Mouse (Mus musculus): Measurements from ENCODE around the gene Nell2. TPM values are rescaled to one million over a fixed set of nuclear protein-coding genes. Genes with fewer than 3 reads are reported as not detected.

Nell2 gene
- polyA plus RNA-seq, 1 experiment from 2014 or later, result 95.4 TPM

DNA sequence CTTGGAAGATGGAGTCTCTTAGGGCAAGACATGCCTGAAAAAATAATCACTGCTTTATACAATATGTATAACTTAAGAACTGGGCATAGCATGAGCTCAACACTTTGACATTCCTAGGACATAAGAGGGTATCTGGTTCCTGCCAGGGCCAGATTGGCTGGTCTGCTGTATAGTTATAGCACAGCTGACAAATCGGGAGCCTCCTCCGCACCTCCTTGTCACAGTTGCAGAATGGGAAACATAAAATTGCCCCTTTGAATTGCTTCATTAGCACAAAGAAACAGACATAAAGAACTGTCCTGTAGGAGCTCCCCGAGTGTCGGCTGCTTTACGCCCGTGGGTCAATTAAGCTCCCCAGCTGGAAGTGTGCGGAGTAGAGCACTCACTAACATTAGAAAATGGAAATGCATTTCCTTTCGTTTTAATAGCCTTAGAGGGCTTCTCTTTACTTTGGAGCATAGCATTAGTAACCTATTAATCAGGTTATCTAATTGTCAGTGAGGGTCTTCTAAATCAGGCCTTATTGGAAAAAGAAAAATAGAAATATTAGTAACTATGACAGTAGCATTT is 473.2 kb downstream of the Nell2 start:
- Histone ChIP-seq H3K9ac (ENCODE audit: low read depth, low read length) (no peak overlapping the region), H3K27me3 (ENCODE audit: control insufficient read depth, insufficient read depth, low read length) (no peaks in the 10 kb centered on the region), H3K4me1 (replicated peaks; ENCODE audit: control insufficient read depth, insufficient read depth, low read length) (no peaks in the 10 kb centered on the region), H3K9me3 (ENCODE audit: control insufficient read depth, low read length) (no peaks in the 10 kb centered on the region), H3K36me3 (ENCODE audit: control insufficient read depth, insufficient read depth, low read length) (no peaks in the 10 kb centered on the region), H3K4me2 (replicated peaks; ENCODE audit: low read depth, low read length) (no peak overlapping the region), H3K27ac (ENCODE audit: low read depth, low read length) (no peak overlapping the region), H3K4me3 (ENCODE audit: low read depth, low read length) (no peak overlapping the region)
- ATAC-seq (ENCODE audit: low FRiP score) (no peak), DNase-seq (ENCODE audit: low spot score) (no peak)
- WGBS, result 68% methylated on average over 8 of the region's 8 CpGs

DNA sequence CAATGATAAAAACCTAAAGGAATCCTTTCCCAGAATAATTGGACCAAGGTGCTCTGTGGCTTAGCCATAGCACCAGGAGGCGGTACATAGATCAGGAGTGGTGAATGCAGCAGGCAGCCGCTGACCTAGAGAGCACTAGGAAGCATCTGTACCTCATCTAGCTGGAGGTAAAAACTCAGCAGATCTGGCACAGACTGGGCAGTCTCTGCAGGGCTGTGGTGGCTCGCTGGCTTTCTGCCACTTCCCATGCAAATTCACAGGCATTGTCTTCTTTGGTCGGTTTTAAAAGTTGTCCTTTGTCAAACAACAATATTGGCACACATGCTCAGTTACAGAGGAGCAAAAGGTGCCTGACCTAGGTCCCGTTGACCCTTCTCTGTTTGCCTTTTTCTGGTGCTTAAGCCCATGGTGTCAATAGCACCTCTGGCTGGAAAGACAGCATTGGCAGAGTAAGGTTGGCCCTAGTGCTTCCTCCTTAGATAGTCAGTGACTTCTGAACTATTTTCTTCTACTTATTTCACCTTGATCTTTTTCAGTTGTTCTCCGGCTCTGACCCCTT is 479.1 kb downstream of the Nell2 start:
- H3K9ac ChIP-seq (ENCODE audit: low read depth, low read length), result no peak overlapping the region
- no peak overlapping the region for H3K4me3 ChIP-seq (ENCODE audit: low read depth, low read length)
- H3K4me2 ChIP-seq (replicated peaks; ENCODE audit: low read depth, low read length), result no peak overlapping the region
- H3K4me1 ChIP-seq (replicated peaks; ENCODE audit: control insufficient read depth, insufficient read depth, low read length), result no peaks in the 10 kb centered on the region
- H3K27ac ChIP-seq (ENCODE audit: low read depth, low read length), result no peak overlapping the region; the same call in 1 of the 2 replicates
- ATAC-seq (ENCODE audit: low FRiP score) (no peak), DNase-seq (ENCODE audit: low spot score) (no peak)
- H3K27me3 ChIP-seq (ENCODE audit: control insufficient read depth, insufficient read depth, low read length), result no peaks in the 10 kb centered on the region
- no peaks in the 10 kb centered on the region for H3K9me3 ChIP-seq (ENCODE audit: control insufficient read depth, low read length)
- no peaks in the 10 kb centered on the region for H3K36me3 ChIP-seq (ENCODE audit: control insufficient read depth, insufficient read depth, low read length)
- WGBS, result 73% methylated on average over 6 of the region's 6 CpGs

DNA sequence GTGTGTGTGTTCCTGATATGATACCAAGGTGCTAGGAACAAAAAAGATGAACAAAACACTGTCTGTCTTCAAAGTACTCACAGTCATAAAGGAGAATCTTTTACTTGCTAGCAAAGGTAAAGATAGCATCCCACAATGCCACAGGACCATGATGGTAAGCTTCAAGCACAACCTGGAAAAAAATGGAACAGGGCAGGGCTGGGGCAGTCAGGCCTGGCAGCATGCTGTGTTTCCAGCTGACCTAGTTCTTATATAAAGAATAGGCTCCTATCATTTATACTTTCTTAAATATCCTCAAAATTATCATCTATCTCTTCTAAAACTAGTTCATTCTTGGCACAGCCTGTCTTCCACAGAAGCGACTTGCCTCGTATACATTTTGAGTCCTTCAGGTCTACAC is 480.9 kb downstream of the Nell2 start:
- H3K27me3 ChIP-seq (ENCODE audit: control insufficient read depth, insufficient read depth, low read length), result no peaks in the 10 kb centered on the region
- WGBS, result 97% methylated on average over 2 of the region's 2 CpGs
- no peak overlapping the region for H3K9ac ChIP-seq (ENCODE audit: low read depth, low read length)
- no peak overlapping the region for H3K4me3 ChIP-seq (ENCODE audit: low read depth, low read length)
- no peak overlapping the region for H3K4me2 ChIP-seq (replicated peaks; ENCODE audit: low read depth, low read length)
- no peaks in the 10 kb centered on the region for H3K9me3 ChIP-seq (ENCODE audit: control insufficient read depth, low read length)
- no peak for ATAC-seq (ENCODE audit: low FRiP score)
- DNase-seq (ENCODE audit: low spot score), result no peak
- no peak overlapping the region for H3K27ac ChIP-seq (ENCODE audit: low read depth, low read length)
- no peaks in the 10 kb centered on the region for H3K36me3 ChIP-seq (ENCODE audit: control insufficient read depth, insufficient read depth, low read length)
- H3K4me1 ChIP-seq (replicated peaks; ENCODE audit: control insufficient read depth, insufficient read depth, low read length), result no peaks in the 10 kb centered on the region

GRCm38 (mm10) chr15:95044011-95044410 is 484.3 kb downstream of the Nell2 start:
- DNase-seq (ENCODE audit: low spot score), result no peak
- no peak for ATAC-seq (ENCODE audit: low FRiP score)
- Histone ChIP-seq H3K27me3 (ENCODE audit: control insufficient read depth, insufficient read depth, low read length) (no peaks in the 10 kb centered on the region), H3K27ac (ENCODE audit: low read depth, low read length) (no peak overlapping the region), H3K4me3 (ENCODE audit: low read depth, low read length) (no peak overlapping the region), H3K4me1 (replicated peaks; ENCODE audit: control insufficient read depth, insufficient read depth, low read length) (no peaks in the 10 kb centered on the region), H3K9ac (ENCODE audit: low read depth, low read length) (no peak overlapping the region), H3K4me2 (replicated peaks; ENCODE audit: low read depth, low read length) (no peak overlapping the region), H3K36me3 (ENCODE audit: control insufficient read depth, insufficient read depth, low read length) (no peaks in the 10 kb centered on the region), H3K9me3 (ENCODE audit: control insufficient read depth, low read length) (no peaks in the 10 kb centered on the region)
- 81% methylated on average over 8 of the region's 8 CpGs for WGBS

DNA sequence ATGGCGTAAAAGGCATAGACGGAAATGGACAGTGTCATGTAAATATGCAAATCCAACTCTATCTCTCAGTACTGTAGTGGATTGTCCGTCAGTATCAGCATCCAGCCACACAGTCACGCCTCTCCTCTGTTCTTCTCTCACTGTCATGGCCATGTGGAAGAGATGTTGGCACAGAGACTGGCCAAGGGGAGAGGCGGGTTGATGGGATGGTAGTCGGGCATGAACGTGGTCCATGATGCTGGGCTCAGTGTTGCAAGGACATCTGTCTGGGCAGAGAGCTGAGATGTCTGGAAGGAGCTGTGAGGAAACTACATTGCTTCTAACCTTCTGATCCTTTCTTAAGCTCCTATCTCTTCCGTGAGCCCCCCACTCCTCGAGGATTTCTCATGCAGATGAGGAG is 485.9 kb downstream of the Nell2 start:
- no peaks in the 10 kb centered on the region for H3K36me3 ChIP-seq (ENCODE audit: control insufficient read depth, insufficient read depth, low read length)
- ATAC-seq (ENCODE audit: low FRiP score) (no peak), DNase-seq (ENCODE audit: low spot score) (no peak)
- H3K4me2 ChIP-seq (replicated peaks; ENCODE audit: low read depth, low read length), result no peak overlapping the region
- no peaks in the 10 kb centered on the region for H3K27me3 ChIP-seq (ENCODE audit: control insufficient read depth, insufficient read depth, low read length)
- no peak overlapping the region for H3K27ac ChIP-seq (ENCODE audit: low read depth, low read length)
- H3K9me3 ChIP-seq (ENCODE audit: control insufficient read depth, low read length), result no peaks in the 10 kb centered on the region
- H3K4me3 ChIP-seq (ENCODE audit: low read depth, low read length), result no peak overlapping the region
- WGBS, result 83% methylated on average over 9 of the region's 9 CpGs
- H3K4me1 ChIP-seq (replicated peaks; ENCODE audit: control insufficient read depth, insufficient read depth, low read length), result no peaks in the 10 kb centered on the region
- H3K9ac ChIP-seq (ENCODE audit: low read depth, low read length), result no peak overlapping the region

GRCm38 (mm10) chr15:95029487-95029875 is 498.9 kb downstream of the Nell2 start:
- ATAC-seq (ENCODE audit: low FRiP score) (no peak), DNase-seq (ENCODE audit: low spot score) (no peak)
- Histone ChIP-seq H3K36me3 (ENCODE audit: control insufficient read depth, insufficient read depth, low read length) (no peaks in the 10 kb centered on the region), H3K9ac (ENCODE audit: low read depth, low read length) (no peak overlapping the region), H3K27ac (ENCODE audit: low read depth, low read length) (no peak overlapping the region), H3K4me2 (replicated peaks; ENCODE audit: low read depth, low read length) (no peak overlapping the region), H3K4me1 (replicated peaks; ENCODE audit: control insufficient read depth, insufficient read depth, low read length) (no peaks in the 10 kb centered on the region), H3K9me3 (ENCODE audit: control insufficient read depth, low read length) (no peaks in the 10 kb centered on the region), H3K27me3 (ENCODE audit: control insufficient read depth, insufficient read depth, low read length) (no peaks in the 10 kb centered on the region), H3K4me3 (ENCODE audit: low read depth, low read length) (no peak overlapping the region)
- WGBS, result 68% methylated on average over 5 of the region's 5 CpGs

DNA sequence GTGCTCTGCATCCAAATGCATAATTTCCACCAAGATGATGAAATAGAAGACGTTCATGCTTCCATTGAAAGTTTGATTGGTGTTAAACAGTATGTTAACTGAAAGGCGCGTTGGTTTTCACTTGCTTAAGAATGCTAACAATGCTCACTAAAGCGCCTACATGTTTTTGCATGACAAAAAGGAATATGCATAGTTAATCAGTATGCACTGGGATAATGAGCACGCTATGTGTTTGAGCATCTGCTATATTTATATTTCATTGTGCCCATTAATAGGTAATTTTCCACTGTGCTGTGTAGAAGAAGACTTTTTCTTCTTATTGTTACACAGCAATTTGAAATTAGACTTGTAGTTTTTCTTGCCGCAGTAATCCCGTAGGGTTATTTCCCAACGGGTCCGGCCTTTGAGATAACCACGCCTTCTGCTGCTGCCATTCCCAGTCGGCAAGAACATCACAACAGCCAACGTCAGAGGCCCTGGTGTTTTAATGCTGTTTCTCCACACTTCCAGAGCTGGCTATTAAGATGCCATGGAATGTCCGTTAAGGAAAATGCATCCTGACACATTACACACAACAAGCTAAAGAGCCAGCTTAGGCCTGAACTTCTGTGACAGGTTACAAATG is 499.4 kb downstream of the Nell2 start:
- no peaks in the 10 kb centered on the region for H3K9me3 ChIP-seq (ENCODE audit: control insufficient read depth, low read length)
- no peaks in the 10 kb centered on the region for H3K36me3 ChIP-seq (ENCODE audit: control insufficient read depth, insufficient read depth, low read length)
- H3K4me3 ChIP-seq (ENCODE audit: low read depth, low read length), result no peak overlapping the region
- H3K27ac ChIP-seq (ENCODE audit: low read depth, low read length), result no peak overlapping the region
- ATAC-seq (ENCODE audit: low FRiP score), result no peak
- no peak overlapping the region for H3K9ac ChIP-seq (ENCODE audit: low read depth, low read length)
- WGBS, result 79% methylated on average over 13 of the region's 13 CpGs
- DNase-seq (ENCODE audit: low spot score), result no peak
- no peak overlapping the region for H3K4me2 ChIP-seq (replicated peaks; ENCODE audit: low read depth, low read length)
- no peaks in the 10 kb centered on the region for H3K4me1 ChIP-seq (replicated peaks; ENCODE audit: control insufficient read depth, insufficient read depth, low read length)
- H3K27me3 ChIP-seq (ENCODE audit: control insufficient read depth, insufficient read depth, low read length), result no peaks in the 10 kb centered on the region

Other genes with a start within 250 kb of the Nell2 start
- gene Dbx2, start 127.4 kb upstream of the Nell2 start, polyA plus RNA-seq (2014; fragmentation: Nextera tagmentation; extraction: Ambion mirVana), result 5.6 and 7.1 TPM in 2 replicates